Mouse (Mus musculus) spleen, postnatal 4 days (tissue): ENCODE results near the gene Thg1l.

Source experiments
- DNase-seq, 2 experiments: peaks; one replicate each; pipeline ENCODE4 v3.0.0; 2022; ENCODE audit warnings: low spot score in 2 of 2

Thg1l gene

GRCm38 (mm10) chr11:45927456-45927855 is 27.8 kb downstream of the Thg1l start:
- no peak for DNase-seq

DNA sequence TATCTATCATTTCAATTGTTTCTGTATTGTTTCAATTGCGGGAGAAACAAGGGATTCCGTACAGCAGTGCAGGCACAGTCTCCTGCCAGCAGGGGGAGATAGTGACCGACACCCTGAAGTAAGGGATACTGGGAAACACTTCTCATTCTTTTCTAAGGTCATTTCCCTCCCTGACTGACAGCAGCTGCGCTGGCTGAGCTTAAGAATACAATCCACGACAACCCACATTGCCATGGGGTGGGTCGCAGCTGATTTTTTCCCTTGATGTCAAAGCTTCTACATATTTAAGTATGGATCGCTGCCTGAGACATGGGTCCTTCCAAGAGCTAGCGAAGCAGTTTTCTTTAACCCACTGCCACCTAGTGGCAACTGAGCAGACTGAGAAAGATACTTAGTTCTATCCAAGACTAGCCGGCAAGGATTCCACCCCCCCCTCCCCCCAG is 28.6 kb downstream of the Thg1l start:
- peak; percentile 72 to 84 for DNase-seq

GRCm38 (mm10) chr11:45925436-45925835 is 29.9 kb downstream of the Thg1l start:
- no peak for DNase-seq

GRCm38 (mm10) chr11:45921480-45921898 is 33.8 kb downstream of the Thg1l start:
- no peak for DNase-seq

DNA sequence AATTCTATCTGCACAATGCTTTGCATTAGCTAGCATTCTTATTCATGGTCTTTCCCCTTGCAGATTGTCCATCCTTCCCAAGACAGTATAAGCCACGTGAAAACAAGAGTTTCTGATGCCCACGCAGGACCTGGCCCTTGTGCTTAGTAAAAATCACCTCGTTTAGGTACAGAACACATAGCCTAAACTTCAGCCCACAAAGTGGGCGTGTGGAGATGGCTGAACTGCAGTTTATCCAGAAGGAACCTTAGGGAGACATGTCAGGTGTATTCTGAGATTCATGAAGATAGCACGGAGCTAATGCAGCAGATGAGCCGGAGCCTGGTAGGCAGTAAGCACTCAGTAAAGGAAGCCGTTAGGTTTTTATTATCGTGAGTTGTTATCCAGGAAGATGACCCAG is 34.3 kb downstream of the Thg1l start:
- no peak for DNase-seq

DNA sequence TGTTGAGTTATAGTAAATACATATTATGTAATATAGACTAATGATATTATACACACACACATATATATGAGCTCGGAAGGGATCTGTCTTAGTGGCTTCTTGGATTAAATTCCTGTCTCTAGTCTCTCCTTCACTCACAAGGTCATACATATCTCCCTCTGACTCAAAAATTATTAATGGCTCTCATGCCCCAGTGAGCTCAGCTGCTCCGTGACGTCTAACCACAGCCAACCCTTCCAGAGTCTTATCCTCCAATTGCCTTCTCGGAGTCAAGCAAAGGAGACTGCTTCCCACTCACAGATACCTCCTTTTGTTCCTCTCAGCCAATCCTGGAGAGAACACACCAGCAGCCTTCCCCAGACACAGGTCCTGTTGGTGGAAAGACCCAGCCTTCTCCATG is 36.5 kb downstream of the Thg1l start:
- no peak for DNase-seq

DNA sequence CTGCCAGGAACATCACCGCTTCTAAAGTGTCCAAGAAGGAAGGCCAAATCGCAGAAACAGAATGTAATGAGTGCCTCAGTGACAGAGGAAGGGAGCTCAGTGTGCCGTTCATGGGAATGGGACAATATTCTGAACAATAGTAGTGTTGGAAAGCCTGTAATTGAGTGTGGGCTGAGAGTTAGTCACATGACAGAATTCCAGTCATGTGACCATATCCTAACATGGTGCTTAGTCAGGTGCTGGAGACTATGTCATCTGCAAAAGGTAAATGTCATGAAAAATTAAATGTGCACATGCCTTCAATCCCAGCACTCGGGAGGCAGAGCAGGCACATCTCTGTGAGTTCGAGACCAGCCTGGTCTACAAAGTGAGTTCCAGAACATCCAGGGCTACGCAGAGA is 37.3 kb downstream of the Thg1l start:
- DNase-seq, result no peak

DNA sequence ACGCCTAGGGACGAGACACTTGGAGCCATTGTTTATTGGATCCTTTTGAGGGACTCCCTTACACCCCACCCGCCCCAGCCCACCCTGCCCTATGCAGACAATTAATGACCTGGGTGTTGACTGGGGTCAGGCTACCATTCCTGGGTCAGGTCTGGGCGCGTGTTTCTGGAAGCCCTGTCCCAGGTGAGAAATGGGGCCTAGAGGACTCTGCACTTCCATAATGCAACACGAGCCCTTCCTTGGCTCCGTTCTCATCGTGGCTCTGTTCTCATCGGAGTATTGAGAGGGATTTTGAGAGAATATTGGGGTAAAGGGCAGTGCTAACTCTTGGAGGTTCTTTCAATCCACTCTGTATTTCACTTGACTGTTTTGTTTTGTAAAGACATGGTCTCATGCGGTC is 39.1 kb downstream of the Thg1l start:
- DNase-seq, result no peak

DNA sequence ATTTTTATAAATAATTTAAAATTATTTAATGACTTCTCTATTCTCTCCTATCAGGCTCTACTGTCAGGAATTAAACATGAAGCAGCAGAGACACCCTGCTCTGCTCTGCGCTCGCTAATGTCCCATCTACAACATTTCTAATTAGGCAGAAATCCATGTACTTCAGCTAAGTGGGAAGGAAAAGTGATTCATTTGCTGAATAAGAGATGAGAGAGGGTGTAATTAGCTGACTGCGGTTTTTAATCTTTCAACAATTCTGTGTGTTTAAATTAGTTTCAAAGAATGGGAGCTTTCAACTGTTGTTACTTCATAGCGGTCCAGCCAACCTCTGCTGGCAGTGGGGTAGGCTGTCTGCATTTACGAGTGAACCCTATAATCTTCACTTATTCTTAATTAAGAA is 44.6 kb downstream of the Thg1l start:
- DNase-seq, result no peak

DNA sequence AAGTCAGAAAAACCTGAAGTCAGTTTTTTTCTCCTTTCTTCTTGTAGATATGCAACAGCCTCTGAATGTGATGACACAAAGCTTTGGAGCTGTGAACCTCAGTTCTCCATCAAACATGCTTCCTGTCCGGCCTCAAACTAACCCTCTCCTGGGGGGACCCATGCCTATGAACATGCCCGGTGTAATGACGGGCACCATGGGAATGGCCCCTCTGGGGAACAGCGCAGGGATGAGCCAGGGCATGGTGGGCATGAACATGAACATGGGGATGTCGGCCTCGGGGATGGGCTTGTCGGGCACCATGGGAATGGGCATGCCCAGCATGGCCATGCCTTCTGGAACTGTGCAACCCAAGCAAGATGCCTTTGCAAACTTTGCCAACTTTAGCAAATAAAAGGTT is 46.4 kb downstream of the Thg1l start:
- DNase-seq, result no peak

DNA sequence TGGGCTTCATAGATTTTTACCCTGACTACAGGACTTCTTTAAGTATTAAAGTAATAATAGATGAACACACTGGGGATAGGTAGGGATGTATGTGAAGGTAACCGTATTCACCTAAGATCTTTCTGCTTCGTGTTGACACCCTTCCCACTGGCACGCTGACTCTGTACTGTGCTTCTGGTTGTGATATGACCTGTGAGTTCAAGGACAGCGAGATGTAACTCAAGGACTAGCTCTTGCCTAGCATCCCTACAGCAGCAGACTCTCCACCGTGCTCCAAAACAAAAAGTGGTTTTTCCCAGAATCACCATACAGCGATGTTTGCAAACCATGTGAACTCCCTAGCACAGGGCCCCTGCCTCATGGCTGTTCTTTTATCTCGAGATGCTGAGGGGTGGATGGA is 47.2 kb downstream of the Thg1l start:
- no peak for DNase-seq

GRCm38 (mm10) chr11:45907301-45907700 is 48.0 kb downstream of the Thg1l start:
- DNase-seq, result no peak

- peak in 1 of 2 experiments; percentile 24 for DNase-seq
Observed at GRCm38 (mm10) chr11:45906109-45906786, 49.0 kb downstream of the Thg1l start.

- DNase-seq, result no peak
Observed at GRCm38 (mm10) chr11:45900233-45901015, 54.9 kb downstream of the Thg1l start.

DNA sequence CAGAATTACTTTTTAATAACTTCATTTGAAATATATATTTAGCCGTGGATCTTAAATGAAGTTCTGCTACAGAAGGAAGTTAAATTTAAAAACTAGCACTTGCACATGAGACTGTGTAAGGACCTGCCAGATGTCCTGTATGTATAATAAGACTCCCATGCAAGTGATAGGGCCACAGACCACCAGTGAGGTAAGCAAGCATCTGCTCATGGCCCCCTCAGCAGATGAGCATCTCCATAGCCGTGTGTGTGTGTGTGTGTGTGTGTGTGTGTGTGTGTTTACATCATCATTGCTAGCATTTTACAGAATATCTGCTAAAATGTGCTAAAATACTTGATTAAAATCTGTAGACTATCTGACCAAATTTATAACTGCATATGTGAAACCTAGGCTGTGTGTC is 57.9 kb downstream of the Thg1l start:
- no peak for DNase-seq
